Mouse (Mus musculus) hindbrain, embryonic 15.5 days (tissue): ENCODE data around the gene Calm4. TPM values are rescaled to one million over a fixed set of nuclear protein-coding genes. Genes with fewer than 3 reads are reported as not detected.
"Not testable (repeated sequence)": the region's sequence is repeated elsewhere in the genome, so short reads cannot be mapped to it uniquely, and the experiment has no call there.

Experiments used
- ATAC-seq: fragments of 200-750 bp; cut with Nextera tagmentation; 2 replicates; pipeline ENCODE4 v1.8.0; 2017; ENCODE audit warnings: low read depth, moderate number of reproducible peaks, moderate TSS enrichment; ENCODE audit not compliant: low FRiP score
- H3K27ac ChIP-seq: fragments of 300-500 bp; sonication (generic); replicated peaks from 2 replicates; pipeline ENCODE4 v1.5.1; 2015; ENCODE audit warnings: mild to moderate bottlenecking, inconsistent platforms
- H3K27me3 ChIP-seq: fragments of 300-500 bp; sonication (generic); 2 replicates; pipeline ENCODE4 v1.6.1; 2015; ENCODE audit warnings: control low read depth, inconsistent platforms
- H3K36me3 ChIP-seq: fragments of 300-500 bp; sonication (generic); 2 replicates; pipeline ENCODE4 v1.6.1; 2015; ENCODE audit warnings: control low read depth, inconsistent platforms
- H3K4me1 ChIP-seq: fragments of 300-500 bp; sonication (generic); replicated peaks from 2 replicates; pipeline ENCODE4 v1.6.1; 2015; ENCODE audit warnings: control low read depth, inconsistent platforms
- H3K4me2 ChIP-seq: fragments of 300-500 bp; sonication (generic); 2 replicates; pipeline ENCODE4 v1.6.1; 2015; ENCODE audit warnings: moderate library complexity, mild to moderate bottlenecking, inconsistent platforms
- H3K4me3 ChIP-seq: fragments of 300-500 bp; sonication (generic); 2 replicates; pipeline ENCODE4 v1.5.1; 2015; ENCODE audit warnings: mild to moderate bottlenecking, inconsistent platforms
- H3K9ac ChIP-seq: fragments of 300-500 bp; sonication (generic); 2 replicates; pipeline ENCODE4 v1.6.1; 2015; ENCODE audit warnings: inconsistent platforms
- H3K9me3 ChIP-seq: fragments of 300-500 bp; sonication (generic); 2 replicates; pipeline ENCODE4 v1.6.1; 2016; ENCODE audit warnings: control low read depth, inconsistent platforms
- WGBS: fragments of 180-500 bp; shearing (Covaris S2); methylation state at CpG from one replicate; pipeline ENCODE4 v1.1.7; 2015; 5-methylcytosine and 5-hydroxymethylcytosine counted together
- polyA plus RNA-seq: library from polyadenylated mRNA; unstranded; fragments of >200 nt; fragmentation: Nextera tagmentation; extraction: Ambion mirVana; gene quantifications from 2 replicates; pipeline ENCODE4 v1.2.1, GENCODE M21; 2015

Calm4 gene
- polyA plus RNA-seq, 1 experiment from 2014 or later = 0.27 TPM

DNA sequence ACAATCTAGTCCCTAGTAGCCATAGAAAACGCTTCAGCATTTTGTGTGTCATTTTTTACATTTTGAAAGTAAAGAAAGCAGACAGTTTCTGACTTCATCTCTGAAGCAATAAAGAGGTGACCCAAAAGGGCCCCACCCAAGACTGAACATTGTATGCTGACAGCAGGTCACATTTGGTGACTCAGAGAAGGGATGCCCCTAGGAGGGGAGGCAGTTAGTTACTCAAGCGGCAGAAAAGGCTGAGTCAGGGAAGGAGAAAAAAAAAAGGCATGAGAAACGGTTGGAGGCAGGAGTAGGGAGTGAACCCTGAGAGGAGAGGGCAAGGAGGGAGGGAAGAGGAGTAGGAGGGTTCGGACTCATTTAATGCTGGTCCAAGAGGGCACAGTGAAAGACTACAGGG is 15.5 kb upstream of the Calm4 start:
- 62% methylated on average over 4 of the region's 4 CpGs for WGBS
- no peak overlapping the region for H3K4me3 ChIP-seq
- no peak overlapping the region for H3K4me2 ChIP-seq
- no peaks in the 10 kb centered on the region for H3K36me3 ChIP-seq
- H3K9me3 ChIP-seq = no peaks in the 10 kb centered on the region
- no peak for ATAC-seq
- H3K4me1 ChIP-seq = no peaks in the 10 kb centered on the region
- no peak overlapping the region for H3K27ac ChIP-seq
- no peaks in the 10 kb centered on the region for H3K27me3 ChIP-seq
- H3K9ac ChIP-seq = no peak overlapping the region

DNA sequence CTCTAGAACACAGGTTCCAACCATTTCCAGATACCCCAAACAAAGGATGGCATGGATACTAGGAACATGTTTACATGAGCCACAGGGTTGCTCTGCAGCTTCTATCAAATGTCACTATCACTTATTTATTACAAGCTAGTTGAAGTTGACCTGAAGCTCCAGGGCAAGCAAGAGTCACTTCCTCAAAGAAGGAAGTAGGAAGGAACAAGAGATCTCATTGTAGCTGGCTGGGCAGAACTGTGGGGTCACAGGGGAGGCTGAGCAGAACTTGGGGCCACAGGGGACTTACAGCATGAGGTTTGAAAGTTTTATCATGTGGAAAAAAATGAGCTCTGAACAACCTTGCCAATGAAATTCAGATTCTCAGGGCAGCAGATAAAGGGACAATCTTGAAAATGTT is 11.8 kb upstream of the Calm4 start:
- Histone ChIP-seq H3K9ac (no peak overlapping the region), H3K36me3 (no peaks in the 10 kb centered on the region), H3K9me3 (no peaks in the 10 kb centered on the region), H3K4me2 (no peak overlapping the region), H3K27me3 (no peaks in the 10 kb centered on the region), H3K27ac (no peak overlapping the region), H3K4me1 (no peaks in the 10 kb centered on the region), H3K4me3 (no peak overlapping the region)
- ATAC-seq = no peak

DNA sequence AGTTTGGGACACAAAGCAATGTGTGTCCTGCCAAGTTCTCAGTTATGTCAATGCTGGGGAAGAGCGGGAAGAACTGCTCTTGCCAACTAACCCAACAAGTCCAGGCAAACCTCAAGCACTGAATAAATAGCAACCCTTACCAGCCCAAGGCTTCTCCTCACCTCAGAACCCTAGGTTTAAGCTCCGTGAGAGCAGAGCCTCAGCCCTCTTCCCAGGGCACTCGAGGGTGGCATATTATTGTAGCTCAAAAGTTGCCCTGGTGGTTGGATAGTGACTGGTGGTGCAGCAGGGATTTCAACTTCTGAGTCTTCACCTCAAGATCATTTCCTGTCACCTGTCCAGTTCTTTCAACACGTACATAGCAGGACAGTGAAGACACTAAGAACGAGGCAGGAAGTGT is 6.0 kb upstream of the Calm4 start:
- H3K4me2 ChIP-seq = no peak overlapping the region
- no peak overlapping the region for H3K9ac ChIP-seq
- ATAC-seq = no peak
- WGBS = 84% methylated on average over 5 of the region's 5 CpGs
- no peaks in the 10 kb centered on the region for H3K27me3 ChIP-seq
- H3K4me1 ChIP-seq = no peaks in the 10 kb centered on the region
- no peaks in the 10 kb centered on the region for H3K9me3 ChIP-seq
- H3K36me3 ChIP-seq = no peaks in the 10 kb centered on the region
- no peak overlapping the region for H3K4me3 ChIP-seq
- H3K27ac ChIP-seq = no peak overlapping the region

DNA sequence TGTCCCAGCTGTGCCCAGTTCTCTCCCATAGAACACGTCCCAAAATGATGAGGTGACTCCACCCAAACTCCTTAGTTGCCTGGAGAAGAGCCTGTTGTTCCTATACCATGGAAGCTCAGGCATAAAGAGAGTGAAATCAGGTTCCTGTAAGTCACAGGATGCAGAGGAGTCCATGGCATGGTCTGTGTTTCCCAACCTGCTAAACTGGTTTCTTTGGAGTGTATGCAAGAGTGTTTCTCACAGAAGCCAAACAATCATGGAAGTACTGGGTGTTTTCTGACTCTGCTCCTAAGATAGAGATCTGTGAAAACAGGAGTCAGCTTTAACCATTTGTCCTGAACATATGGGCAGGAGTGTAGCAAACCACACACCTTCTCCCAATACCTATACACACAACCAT is 5.6 kb upstream of the Calm4 start:
- no peak overlapping the region for H3K9ac ChIP-seq
- no peaks in the 10 kb centered on the region for H3K4me1 ChIP-seq
- H3K36me3 ChIP-seq = no peaks in the 10 kb centered on the region
- H3K9me3 ChIP-seq = no peaks in the 10 kb centered on the region
- H3K4me2 ChIP-seq = no peak overlapping the region
- no peak overlapping the region for H3K4me3 ChIP-seq
- no peaks in the 10 kb centered on the region for H3K27me3 ChIP-seq
- H3K27ac ChIP-seq = no peak overlapping the region
- no peak for ATAC-seq
- 73% methylated on average over 1 of the region's 1 CpGs for WGBS

DNA sequence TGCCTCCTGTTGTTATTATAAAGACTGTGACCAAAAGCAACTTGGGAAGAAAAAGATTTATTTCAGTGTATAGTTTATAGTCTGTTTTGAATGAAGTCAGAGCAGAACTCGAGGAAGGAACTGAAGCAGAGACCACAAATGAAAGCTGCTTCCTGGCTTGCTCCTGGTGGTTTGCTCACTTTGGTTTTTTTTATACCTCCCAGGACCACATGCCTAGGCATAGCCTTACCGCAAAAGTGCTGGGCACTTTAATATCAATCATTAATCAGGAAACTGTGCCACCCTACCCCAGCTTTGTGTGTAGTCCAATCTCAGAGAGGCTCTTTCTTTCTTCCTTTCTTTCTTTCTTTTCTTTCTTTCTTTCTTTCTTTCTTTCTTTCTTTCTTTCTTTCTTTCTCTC is 5.1 kb upstream of the Calm4 start:
- Histone ChIP-seq H3K9ac (no peak overlapping the region), H3K27me3 (no peaks in the 10 kb centered on the region), H3K4me1 (no peaks in the 10 kb centered on the region), H3K4me2 (no peak overlapping the region), H3K9me3 (no peaks in the 10 kb centered on the region), H3K4me3 (no peak overlapping the region), H3K36me3 (no peaks in the 10 kb centered on the region), H3K27ac (no peak overlapping the region)
- WGBS = 79% methylated on average over 2 of the region's 2 CpGs
- no peak for ATAC-seq

DNA sequence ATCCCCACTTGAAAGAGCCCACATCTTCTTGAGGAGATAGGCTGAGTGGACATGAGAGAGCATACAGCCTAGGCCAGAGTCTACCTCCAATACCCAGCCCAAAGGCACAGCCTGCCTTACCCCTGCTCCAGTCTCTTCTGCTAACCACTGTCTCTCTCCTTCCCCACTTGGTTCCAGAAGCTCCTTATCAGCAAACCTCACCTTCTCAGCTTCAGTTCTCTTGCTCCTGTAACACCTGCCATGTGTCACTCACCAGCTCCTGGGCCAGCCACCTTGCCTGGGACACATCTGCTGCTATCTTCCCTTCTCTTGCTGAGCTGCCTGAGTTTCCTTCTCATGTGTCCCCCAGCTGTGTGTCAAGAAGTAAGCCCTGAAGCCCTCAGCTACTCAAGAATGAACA is 3.9 kb upstream of the Calm4 start:
- not testable (repeated sequence) for H3K4me1 ChIP-seq, H3K9ac ChIP-seq, H3K27me3 ChIP-seq

DNA sequence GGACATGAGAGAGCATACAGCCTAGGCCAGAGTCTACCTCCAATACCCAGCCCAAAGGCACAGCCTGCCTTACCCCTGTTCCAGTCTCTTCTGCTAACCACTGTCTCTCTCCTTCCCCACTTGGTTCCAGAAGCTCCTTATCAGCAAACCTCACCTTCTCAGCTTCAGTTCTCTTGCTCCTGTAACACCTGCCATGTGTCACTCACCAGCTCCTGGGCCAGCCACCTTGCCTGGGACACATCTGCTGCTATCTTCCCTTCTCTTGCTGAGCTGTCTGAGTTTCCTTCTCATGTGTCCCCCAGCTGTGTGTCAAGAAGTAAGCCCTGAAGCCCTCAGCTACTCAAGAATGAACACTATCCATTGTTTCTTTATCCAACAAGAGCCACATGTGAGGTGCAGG is 3.1 kb downstream of the Calm4 start:
- not testable (repeated sequence) for H3K4me1 ChIP-seq, H3K27ac ChIP-seq, H3K9ac ChIP-seq, H3K36me3 ChIP-seq, H3K9me3 ChIP-seq, H3K4me2 ChIP-seq, H3K4me3 ChIP-seq, H3K27me3 ChIP-seq, ATAC-seq

More for the DNA sequence above, 3.9 kb upstream of the Calm4 start:
- not testable (repeated sequence) for H3K4me3 ChIP-seq, H3K36me3 ChIP-seq, H3K9me3 ChIP-seq, H3K27ac ChIP-seq, ATAC-seq, H3K4me2 ChIP-seq

DNA sequence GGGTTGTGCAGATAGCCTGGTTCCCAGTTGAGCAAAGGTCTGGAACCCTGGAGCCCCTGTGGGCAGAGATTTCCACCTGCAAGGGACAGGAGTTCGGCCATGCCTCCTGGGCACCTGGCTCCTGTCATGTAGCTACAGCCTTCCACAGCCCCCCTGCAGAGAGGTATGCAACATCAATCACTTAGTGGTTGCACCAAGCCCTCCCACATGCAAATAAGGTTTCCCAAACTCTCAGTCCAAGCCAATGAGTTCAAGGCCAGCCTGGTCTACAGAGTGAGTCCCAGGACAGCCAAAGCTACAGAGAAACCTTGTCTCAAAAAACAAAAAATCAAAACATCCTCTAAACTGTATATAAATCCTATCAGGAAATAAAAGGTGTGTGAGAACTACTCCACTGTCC is 12.8 kb downstream of the Calm4 start:
- H3K36me3 ChIP-seq = no peaks in the 10 kb centered on the region
- ATAC-seq = no peak
- no peak overlapping the region for H3K9ac ChIP-seq
- no peaks in the 10 kb centered on the region for H3K27me3 ChIP-seq
- no peak overlapping the region for H3K27ac ChIP-seq
- H3K4me1 ChIP-seq = no peaks in the 10 kb centered on the region
- WGBS = 86% methylated on average over 1 of the region's 1 CpGs
- H3K4me3 ChIP-seq = no peak overlapping the region
- H3K4me2 ChIP-seq = no peak overlapping the region
- no peaks in the 10 kb centered on the region for H3K9me3 ChIP-seq

DNA sequence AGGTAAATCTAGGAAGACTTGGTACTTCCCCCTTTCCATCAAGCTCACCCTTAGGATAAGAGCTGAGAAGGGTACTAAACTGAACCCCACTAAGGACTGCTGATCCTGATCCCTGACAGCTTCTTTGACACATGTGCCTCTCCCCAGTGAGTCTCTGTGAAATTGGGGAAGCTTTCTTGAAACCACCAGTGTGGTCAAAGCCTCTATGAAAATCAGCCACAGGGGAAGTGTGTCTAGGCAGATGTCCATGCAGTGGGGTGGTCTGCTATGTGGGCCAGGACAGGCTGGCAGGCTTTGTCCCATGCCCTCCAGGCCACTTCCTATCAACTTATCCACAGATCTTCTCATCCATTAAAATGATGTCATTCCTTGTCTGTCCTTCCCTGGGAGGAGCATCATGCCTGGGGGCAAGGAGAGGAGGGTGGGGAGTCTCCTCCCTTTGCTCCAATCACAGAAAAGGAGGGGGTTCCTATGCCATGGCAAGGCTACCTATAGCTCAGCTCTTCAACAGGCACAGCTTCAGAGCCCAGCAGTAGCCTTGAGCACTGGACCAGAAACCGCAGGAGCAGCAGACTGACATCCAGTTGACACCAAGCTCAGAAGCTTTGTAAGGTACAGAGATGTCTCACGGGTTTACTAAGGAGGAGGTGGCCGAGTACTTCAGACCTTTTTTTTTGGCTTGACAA is 16.2 kb downstream of the Calm4 start, which contains the start of gene Calm5:
Calm5 (plus strand) TSS at position 526 of the 686 bp plus-strand sequence.
- H3K36me3 ChIP-seq, H3K4me2 ChIP-seq, H3K9me3 ChIP-seq, H3K9ac ChIP-seq, H3K27ac ChIP-seq, H3K4me3 ChIP-seq, ATAC-seq, H3K4me1 ChIP-seq, H3K27me3 ChIP-seq: not testable (repeated sequence)
- WGBS = 92% methylated on average over 3 of the region's 3 CpGs

DNA sequence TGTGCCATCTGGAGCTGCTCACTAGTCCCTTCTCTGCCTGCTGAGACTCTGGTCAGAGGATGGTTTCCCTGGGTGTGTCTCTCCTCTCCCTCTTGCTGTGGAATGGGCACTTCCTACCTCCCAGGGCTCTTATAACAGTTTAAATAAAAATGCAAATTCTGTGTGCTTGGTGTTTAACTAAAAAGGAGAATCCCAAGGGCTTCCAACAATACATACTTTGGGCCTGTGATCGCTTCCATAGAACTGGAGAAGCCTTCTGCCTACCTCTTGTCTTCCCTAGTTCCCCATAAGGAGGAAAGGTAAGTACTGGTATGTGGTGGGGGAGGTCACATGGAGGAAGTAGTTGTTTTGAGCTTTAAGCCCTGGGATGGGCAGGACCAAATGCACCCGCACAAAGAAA is 17.3 kb downstream of the Calm4 start:
- 84% methylated on average over 2 of the region's 2 CpGs for WGBS
- ATAC-seq = no peak

DNA sequence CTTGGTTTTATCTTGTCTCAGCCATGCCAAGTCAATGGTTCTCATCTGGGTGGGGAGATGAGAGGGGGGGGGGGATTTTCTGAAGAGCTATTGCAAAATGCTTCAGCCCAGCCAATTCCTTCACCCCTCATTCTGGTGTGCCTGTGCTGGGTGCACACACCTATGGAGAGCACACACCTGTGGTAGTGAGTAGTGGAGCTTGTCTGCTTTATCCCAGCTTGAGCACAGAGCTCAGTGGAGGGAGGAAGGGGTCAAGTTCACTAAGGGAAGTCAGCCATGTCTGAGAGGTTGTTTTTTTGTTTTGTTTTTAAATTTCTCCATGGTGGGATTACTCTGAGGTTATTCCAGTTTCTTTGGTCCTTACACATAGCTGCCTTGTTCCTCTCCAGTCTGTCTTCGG is 18.7 kb downstream of the Calm4 start:
- Histone ChIP-seq H3K4me3 (no peak overlapping the region), H3K36me3 (no peaks in the 10 kb centered on the region), H3K4me2 (no peak overlapping the region), H3K9ac (no peak overlapping the region), H3K27me3 (no peaks in the 10 kb centered on the region), H3K9me3 (no peaks in the 10 kb centered on the region), H3K4me1 (no peaks in the 10 kb centered on the region), H3K27ac (no peak overlapping the region)
- no peak for ATAC-seq
- WGBS = 63% methylated on average over 1 of the region's 1 CpGs

More for the DNA sequence above, 17.3 kb downstream of the Calm4 start:
- no peaks in the 10 kb centered on the region for H3K36me3 ChIP-seq
- no peaks in the 10 kb centered on the region for H3K9me3 ChIP-seq
- H3K4me2 ChIP-seq = no peak overlapping the region
- H3K4me1 ChIP-seq = no peaks in the 10 kb centered on the region
- H3K27ac ChIP-seq = no peak overlapping the region
- no peak overlapping the region for H3K4me3 ChIP-seq
- no peaks in the 10 kb centered on the region for H3K27me3 ChIP-seq
- H3K9ac ChIP-seq = no peak overlapping the region

DNA sequence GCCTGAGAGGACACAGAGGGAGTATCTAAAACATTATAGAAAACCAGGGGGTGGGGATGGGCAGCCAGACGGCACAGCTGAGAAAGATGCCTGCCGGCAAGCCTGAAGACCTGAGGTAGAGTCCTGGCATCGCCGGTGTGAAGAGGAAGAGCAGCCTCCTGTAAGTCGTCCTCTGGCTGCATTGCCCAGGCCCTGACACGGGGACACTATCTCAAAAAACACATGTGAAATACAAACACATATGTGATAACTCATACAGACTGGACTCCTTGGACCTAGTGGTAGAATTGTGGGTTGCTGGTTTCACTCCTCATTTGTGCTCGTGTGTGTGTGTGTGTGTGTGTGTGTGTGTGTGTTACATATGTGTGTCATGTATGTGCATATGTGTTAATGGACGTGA is 23.7 kb downstream of the Calm4 start:
- Histone ChIP-seq H3K4me1 (no peaks in the 10 kb centered on the region), H3K27ac (no peak overlapping the region), H3K4me3 (no peak overlapping the region), H3K4me2 (no peak overlapping the region), H3K27me3 (no peaks in the 10 kb centered on the region), H3K9ac (no peak overlapping the region), H3K36me3 (no peaks in the 10 kb centered on the region), H3K9me3 (no peaks in the 10 kb centered on the region)
- 91% methylated on average over 8 of the region's 8 CpGs for WGBS
- ATAC-seq = no peak

DNA sequence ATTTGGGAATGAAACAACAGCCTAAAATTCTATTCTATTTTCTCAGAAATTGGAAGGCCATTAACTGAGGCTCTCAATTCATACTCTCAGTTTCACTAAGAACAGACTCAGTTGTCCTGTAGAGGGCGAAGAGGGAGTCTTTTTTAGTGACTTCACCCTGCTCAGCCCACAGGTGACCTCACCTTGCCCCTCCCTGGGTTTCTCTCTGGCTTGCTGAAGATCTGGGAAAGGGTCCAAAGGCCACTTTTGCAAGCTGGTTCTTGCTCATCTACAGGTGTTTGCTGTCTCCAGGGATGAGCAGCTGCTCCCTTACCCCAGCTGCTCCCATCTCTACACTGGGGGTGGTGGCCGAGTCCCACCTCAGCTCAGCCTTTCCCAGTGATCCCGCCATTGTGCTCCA is 24.8 kb downstream of the Calm4 start:
- Histone ChIP-seq H3K9me3 (no peaks in the 10 kb centered on the region), H3K4me3 (no peak overlapping the region), H3K9ac (no peak overlapping the region), H3K27ac (no peak overlapping the region), H3K36me3 (no peaks in the 10 kb centered on the region), H3K27me3 (no peaks in the 10 kb centered on the region), H3K4me1 (no peaks in the 10 kb centered on the region), H3K4me2 (no peak overlapping the region)
- no peak for ATAC-seq
- WGBS = 80% methylated on average over 3 of the region's 3 CpGs
